Mouse (Mus musculus) CH12.LX (cell line): ENCODE results near the gene Krtap15. TPM values are rescaled to one million over a fixed set of nuclear protein-coding genes. Genes with fewer than 3 reads are reported as not detected.

Experiments used
- DNase-seq: peaks from one replicate; pipeline ENCODE4 v3.0.0-alpha.2; 2013; ENCODE audit errors: extremely low read depth
- H3K27ac ChIP-seq: 2 replicates; pipeline ENCODE4 v1.5.1; 2012; ENCODE audit warnings: low read depth, mild to moderate bottlenecking, control low read depth, moderate library complexity; ENCODE audit not compliant: insufficient read depth
- H3K27me3 ChIP-seq: replicated peaks from 2 replicates; pipeline ENCODE3; 2012; ENCODE audit warnings: inconsistent platforms
- H3K36me3 ChIP-seq, 2 experiments: replicated peaks in 1 of 2; 2 replicates each; pipeline versions ENCODE3 to v1.6.1; 2012; ENCODE audit warnings: inconsistent platforms in 1 of 2, low read length in 1 of 2, mild to moderate bottlenecking in 1 of 2, mixed read lengths in 1 of 2, moderate library complexity in 1 of 2; ENCODE audit not compliant: control insufficient read depth in 1 of 2, insufficient read depth in 1 of 2
- H3K4me1 ChIP-seq, 2 experiments: 2 replicates each; pipeline ENCODE4 v1.6.1; 2012; ENCODE audit warnings: inconsistent platforms in 1 of 2, moderate library complexity in 1 of 2; ENCODE audit not compliant: insufficient read depth in 2 of 2, control insufficient read depth in 1 of 2
- H3K4me2 ChIP-seq: 2 replicates; pipeline ENCODE4 v1.6.1; 2012; ENCODE audit warnings: low read depth, mild to moderate bottlenecking, control low read depth; ENCODE audit not compliant: poor library complexity, insufficient read depth, severe bottlenecking
- H3K4me3 ChIP-seq, 3 experiments: fragments of 150-350 bp in 1 of 3; sonication (generic) in 1 of 3; replicated peaks in 1 of 3; 2 replicates each; pipeline versions ENCODE3 to v1.5.1; 2011 to 2012; ENCODE audit warnings: low read depth in 2 of 3, low read length in 2 of 3, mild to moderate bottlenecking in 2 of 3, moderate library complexity in 2 of 3, control low read depth in 1 of 3, improper control_type of control experiment in 1 of 3, inconsistent platforms in 1 of 3, mixed read lengths in 1 of 3; ENCODE audit not compliant: poor library complexity in 1 of 3
- H3K79me2 ChIP-seq: replicated peaks from 2 replicates; pipeline ENCODE4 v1.6.1; 2012; ENCODE audit warnings: mild to moderate bottlenecking, moderate library complexity; ENCODE audit not compliant: control insufficient read depth, poor library complexity, insufficient read depth, severe bottlenecking; ENCODE audit errors: extremely low read depth
- H3K9ac ChIP-seq: 2 replicates; pipeline ENCODE4 v1.6.1; 2012; ENCODE audit warnings: low read depth, mild to moderate bottlenecking, control low read depth, moderate library complexity; ENCODE audit not compliant: insufficient read depth
- H3K9me3 ChIP-seq: replicated peaks from 2 replicates; pipeline ENCODE3; 2012; ENCODE audit warnings: low read length, inconsistent platforms, mixed read lengths
- BHLHE40 ChIP-seq: IDR thresholded peaks from 2 replicates; pipeline ENCODE4 v1.6.1; 2011; ENCODE audit warnings: mild to moderate bottlenecking, low read depth, low read length, improper control_type of control experiment
- E2F4 ChIP-seq: IDR thresholded peaks from 2 replicates; pipeline ENCODE4 v1.6.1; 2011; ENCODE audit warnings: low read depth, low read length, improper control_type of control experiment; ENCODE audit not compliant: insufficient replicate concordance
- EP300 ChIP-seq: IDR thresholded peaks from 2 replicates; pipeline ENCODE4 v1.6.1; 2011; ENCODE audit warnings: low read length, improper control_type of control experiment
- GABPA ChIP-seq: IDR thresholded peaks from 2 replicates; pipeline ENCODE4 v1.6.1; 2012; ENCODE audit warnings: low read depth, low read length, improper control_type of control experiment, inconsistent platforms; ENCODE audit not compliant: insufficient replicate concordance
- IRF4 ChIP-seq: IDR thresholded peaks from 2 replicates; pipeline ENCODE4 v1.6.1; 2014; ENCODE audit warnings: low read depth, mild to moderate bottlenecking, inconsistent platforms, low read length, improper control_type of control experiment
- JUND ChIP-seq: conservative IDR thresholded peaks from 2 replicates; pipeline ENCODE4 v1.6.1; 2011; ENCODE audit warnings: low read depth, low read length, improper control_type of control experiment
- KAT2A ChIP-seq: IDR thresholded peaks from 2 replicates; pipeline ENCODE4 v1.6.1; 2012; ENCODE audit warnings: low read length, improper control_type of control experiment, inconsistent platforms; ENCODE audit not compliant: insufficient replicate concordance
- MAX ChIP-seq: IDR thresholded peaks from 2 replicates; pipeline ENCODE4 v1.6.1; 2011; ENCODE audit warnings: low read length, improper control_type of control experiment
- MAZ ChIP-seq: IDR thresholded peaks from 2 replicates; pipeline ENCODE4 v1.6.1; 2012; ENCODE audit warnings: low read depth, mild to moderate bottlenecking, inconsistent platforms, low read length, improper control_type of control experiment, moderate library complexity
- MXI1 ChIP-seq: IDR thresholded peaks from 2 replicates; pipeline ENCODE4 v1.6.1; 2011; ENCODE audit warnings: mild to moderate bottlenecking, low read depth, low read length, improper control_type of control experiment
- MYC ChIP-seq: IDR thresholded peaks from 2 replicates; pipeline ENCODE4 v1.6.1; 2011; ENCODE audit warnings: low read depth, mild to moderate bottlenecking, improper control_type of control experiment, low read length
- NELFE ChIP-seq: IDR thresholded peaks from 2 replicates; pipeline ENCODE4 v1.6.1; 2011; ENCODE audit warnings: low read depth, low read length, improper control_type of control experiment
- NRF1 ChIP-seq: IDR thresholded peaks from 2 replicates; pipeline ENCODE4 v1.6.1; 2014; ENCODE audit warnings: low read depth, mild to moderate bottlenecking, inconsistent platforms, low read length, improper control_type of control experiment, moderate library complexity
- PAX5 ChIP-seq: IDR thresholded peaks from 2 replicates; pipeline ENCODE4 v1.6.1; 2012; ENCODE audit warnings: low read length, inconsistent platforms, mixed read lengths
- POLR2A ChIP-seq: IDR thresholded peaks from 2 replicates; pipeline ENCODE4 v1.6.1; 2011; ENCODE audit warnings: low read depth, mild to moderate bottlenecking, improper control_type of control experiment, low read length
- POLR2AphosphoS2 ChIP-seq: IDR thresholded peaks from 2 replicates; pipeline ENCODE4 v1.6.1; 2011; ENCODE audit warnings: low read depth, low read length, improper control_type of control experiment
- RCOR1 ChIP-seq: conservative IDR thresholded peaks from 2 replicates; pipeline ENCODE4 v1.6.1; 2012; ENCODE audit warnings: low read depth, mild to moderate bottlenecking, inconsistent platforms, low read length, improper control_type of control experiment
- SMC3 ChIP-seq: IDR thresholded peaks from 2 replicates; pipeline ENCODE4 v1.6.1; 2011; ENCODE audit warnings: low read depth, low read length, improper control_type of control experiment
- TBP ChIP-seq: conservative IDR thresholded peaks from 2 replicates; pipeline ENCODE4 v1.6.1; 2011; ENCODE audit warnings: low read depth, low read length, improper control_type of control experiment
- TCF12 ChIP-seq: IDR thresholded peaks from 2 replicates; pipeline ENCODE4 v1.6.1; 2014; ENCODE audit warnings: low read depth, mild to moderate bottlenecking, inconsistent platforms, low read length, improper control_type of control experiment
- UBTF ChIP-seq: IDR thresholded peaks from 2 replicates; pipeline ENCODE4 v1.6.1; 2012; ENCODE audit warnings: low read depth, mild to moderate bottlenecking, inconsistent platforms, low read length, improper control_type of control experiment, moderate library complexity
- USF1 ChIP-seq: IDR thresholded peaks from 2 replicates; pipeline ENCODE4 v1.6.1; 2014; ENCODE audit warnings: low read depth, mild to moderate bottlenecking, inconsistent platforms, low read length, improper control_type of control experiment
- ZC3H11A ChIP-seq: IDR thresholded peaks from 2 replicates; pipeline ENCODE4 v1.6.1; 2012; ENCODE audit warnings: low read depth, mild to moderate bottlenecking, inconsistent platforms, low read length, improper control_type of control experiment
- ZMIZ1 ChIP-seq: IDR thresholded peaks from 2 replicates; pipeline ENCODE4 v1.6.1; 2012; ENCODE audit warnings: low read depth, mild to moderate bottlenecking, inconsistent platforms, low read length, improper control_type of control experiment
- ZNF384 ChIP-seq: IDR thresholded peaks from 2 replicates; pipeline ENCODE4 v1.6.1; 2012; ENCODE audit warnings: low read depth, low read length, improper control_type of control experiment, inconsistent platforms
- dilution Hi-C: fragments of 300-500 bp; cut with MboI; formaldehyde crosslinking; loops from 2 replicates; pipeline ENCODE4 v1.14.3; 2020; ENCODE audit warnings: low sequenced_read_pairs; ENCODE audit not compliant: extremely low pct_unique_long_range_greater_than_20kb, extremely low pct_ligation_motif_present
- in situ Hi-C: fragments of 300-500 bp; cut with MboI; formaldehyde crosslinking; loops from 3 replicates; pipeline ENCODE4 v1.14.3; 2019; ENCODE audit warnings: low sequenced_read_pairs, low pct_ligation_motif_present, low pct_unique_long_range_greater_than_20kb, mixed read lengths
- polyA plus RNA-seq: library from polyadenylated mRNA; unstranded; fragments of >175 nt; gene quantifications from 2 replicates; pipeline ENCODE4 v1.2.1, GENCODE M21; 2012; ENCODE audit warnings: low read depth; ENCODE audit not compliant: insufficient read length
- total RNA-seq, 2 experiments: library from RNA; depleted of rRNA; stranded (reverse); fragments of 300-350 nt in 1 of 2; fragments of >200 nt in 1 of 2; gene quantifications; 2 replicates each; pipeline ENCODE4 v1.2.3; 2012 to 2014

The Krtap15 gene
- total and polyA plus RNA-seq, 3 experiments = not detected

- dilution Hi-C loops = no loop called here
- H3K27ac ChIP-seq = no peak overlapping the region
Observed at GRCm38 (mm10) chr16:88786786-88787185, 33.2 kb upstream of the Krtap15 start.

GRCm38 (mm10) chr16:88811827-88812226 lies 8.2 kb upstream of the Krtap15 start, which contains the start of gene Gm20741:
Gene Gm20741, minus strand, starts transcription at chr16:88812220.
- no peak for TF ChIP-seq UBTF
- no peak for TF ChIP-seq MXI1
- TF ChIP-seq GABPA = no peak
- no peak for TF ChIP-seq E2F4
- no peak for TF ChIP-seq MYC
- TF ChIP-seq ZMIZ1 = no peak
- no peak for TF ChIP-seq JUND
- no peak for TF ChIP-seq TCF12
- no peak for TF ChIP-seq USF1
- TF ChIP-seq RCOR1 = no peak
- no peak for TF ChIP-seq TBP
- no peak for TF ChIP-seq IRF4
- TF ChIP-seq, all 38 proteins: peak for 0
- Histone ChIP-seq H3K27me3 (no peaks in the 10 kb centered on the region), H3K27ac (no peak within 1 kb of the TSS), H3K4me1 (no peaks in the 10 kb centered on the region), H3K79me2 (no peaks in the 10 kb centered on the region), H3K9me3 (peaks cover 56% of the 10 kb centered on the region), H3K36me3 (no peaks in the 10 kb centered on the region), H3K4me2 (no peak within 1 kb of the TSS), H3K9ac (no peak within 1 kb of the TSS), H3K4me3 (no peak within 1 kb of the TSS)
- dilution Hi-C loops (no loop called here), in situ Hi-C loops (no loop called here)
- DNase-seq = no peak

More at GRCm38 (mm10) chr16:88786786-88787185, 33.2 kb upstream of the Krtap15 start:
- in situ Hi-C loops = no loop called here
- Histone ChIP-seq H3K79me2 (no peaks in the 10 kb centered on the region), H3K27me3 (no peaks in the 10 kb centered on the region), H3K9me3 (peaks cover 43% of the 10 kb centered on the region), H3K4me1 (no peaks in the 10 kb centered on the region), H3K4me2 (no peak overlapping the region), H3K4me3 (no peak overlapping the region), H3K36me3 (no peaks in the 10 kb centered on the region), H3K9ac (no peak overlapping the region)
- TF ChIP-seq RCOR1 (no peak), POLR2A (no peak), SMC3 (no peak), KAT2A (no peak), MAZ (no peak), MXI1 (no peak), EP300 (no peak), USF1 (no peak), MYC (no peak), NELFE (no peak), ZNF384 (no peak), ZC3H11A (no peak), NRF1 (no peak), IRF4 (no peak), MAX (no peak), BHLHE40 (no peak), PAX5 (no peak), POLR2AphosphoS2 (no peak), ZMIZ1 (no peak), TCF12 (no peak)
- DNase-seq = no peak
